Mouse (Mus musculus) left cerebral cortex, postnatal 36 days (tissue): ENCODE results near the gene Retnlb. TPM values are rescaled to one million over a fixed set of nuclear protein-coding genes. Genes with fewer than 3 reads are reported as not detected.
"Not testable (repeated sequence)": the region's sequence is repeated elsewhere in the genome, so short reads cannot be mapped to it uniquely, and the experiment has no call there.

Experiments used
- DNase-seq, 2 experiments: peaks; one replicate each; pipeline ENCODE4 v3.0.0; 2021 to 2022; ENCODE audit warnings: low spot score in 2 of 2, mixed read lengths in 1 of 2
- intact Hi-C: fragments of 180-260 bp; cut with DNase I; formaldehyde crosslinking; loops from one replicate; pipeline ENCODE4 v1.15.1; 2025
- total RNA-seq, 2 experiments: library from RNA; stranded (reverse); gene quantifications; 2 replicates each; pipeline ENCODE4 v1.2.3; 2021

The Retnlb gene
- not detected for total RNA-seq

- intact Hi-C loops = no loop called here
Observed at GRCm38 (mm10) chr16:48816695-48817094, at the start of gene Retnlb. Gene Retnlb (plus strand): TSS chr16:48816856.

DNA sequence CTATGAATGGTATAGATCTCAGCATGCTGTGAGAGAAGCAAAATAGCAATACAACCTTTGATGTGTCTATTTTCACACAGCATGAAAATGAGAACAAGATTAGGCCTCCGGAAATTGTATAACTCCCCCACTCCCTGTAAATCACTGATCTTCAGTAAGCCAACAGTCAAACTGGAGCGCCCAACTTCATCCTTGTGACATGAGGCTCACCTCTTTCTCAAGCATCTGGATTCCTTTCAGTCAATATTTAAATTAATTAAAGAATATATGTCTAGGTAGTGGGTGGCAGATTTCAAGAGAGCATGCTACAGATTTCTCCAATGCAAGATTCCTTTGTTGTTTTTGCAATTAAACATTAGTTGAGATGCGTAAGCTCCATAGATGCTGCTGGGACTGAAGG lies 47.5 kb upstream of the Retnlb start:
- no peak for DNase-seq
- intact Hi-C loops = no loop called here

More at GRCm38 (mm10) chr16:48816695-48817094, at the start of gene Retnlb:
- DNase-seq = no peak

GRCm38 (mm10) chr16:48771971-48772445 lies 44.6 kb upstream of the Retnlb start, which contains the start of gene Trat1:
Gene Trat1 (minus strand): TSS chr16:48772021.
- DNase-seq = no peak
- intact Hi-C loops = no loop called here

- intact Hi-C loops = no loop called here
- no peak for DNase-seq
Observed at GRCm38 (mm10) chr16:48777254-48777653, 39.4 kb upstream of the Retnlb start.

GRCm38 (mm10) chr16:48786258-48786657 lies 30.4 kb upstream of the Retnlb start:
- intact Hi-C loops = no loop called here

DNA sequence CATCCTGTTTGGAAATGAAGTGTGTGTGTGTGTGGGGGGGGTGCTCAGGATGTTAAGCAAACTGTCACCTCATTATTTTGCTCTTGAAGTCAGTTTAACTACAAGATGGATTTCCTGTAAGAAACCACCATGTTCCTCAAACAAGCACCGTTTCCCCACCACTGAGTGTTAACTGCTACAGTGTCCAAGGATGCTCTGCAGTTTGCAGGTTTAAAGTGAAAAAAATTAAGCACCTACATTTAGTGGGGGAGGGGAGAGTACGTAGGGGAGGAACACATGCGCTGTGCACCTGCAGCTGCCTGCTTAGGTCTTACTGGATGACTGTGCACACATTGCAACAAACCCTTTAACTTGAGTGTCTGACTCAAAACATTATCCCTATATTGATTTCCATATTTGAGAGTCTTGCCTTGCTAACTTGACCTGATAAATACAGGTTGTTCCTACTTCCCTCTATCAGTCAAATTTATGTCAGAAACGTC lies 27.9 kb upstream of the Retnlb start:
- intact Hi-C loops = no loop called here

More at GRCm38 (mm10) chr16:48786258-48786657, 30.4 kb upstream of the Retnlb start:
- DNase-seq = no peak

GRCm38 (mm10) chr16:48798285-48798684 lies 18.4 kb upstream of the Retnlb start:
- intact Hi-C loops = no loop called here
- DNase-seq = no peak

More for the DNA sequence above, 27.9 kb upstream of the Retnlb start:
- DNase-seq = no peak

DNA sequence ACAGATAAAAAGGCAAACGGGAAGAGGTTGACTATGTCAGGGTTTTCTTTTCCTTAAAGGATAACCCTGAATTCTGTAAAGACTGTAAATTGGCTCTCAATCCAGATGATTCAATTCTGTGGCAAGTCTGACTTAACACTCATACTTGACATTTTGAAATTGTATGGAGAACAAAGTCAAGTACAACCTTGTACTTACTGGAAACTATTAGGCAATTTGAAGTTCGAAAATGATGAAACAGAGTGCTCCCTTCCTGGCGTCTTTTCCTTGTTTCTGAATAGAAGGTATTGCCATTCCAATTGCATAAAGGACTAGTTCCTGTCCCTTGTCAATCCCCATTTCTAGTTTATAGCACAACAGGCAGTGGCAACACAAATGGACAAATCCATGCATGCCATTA lies 17.2 kb upstream of the Retnlb start:
- DNase-seq = no peak
- intact Hi-C loops = no loop called here

GRCm38 (mm10) chr16:48800906-48801305 lies 15.8 kb upstream of the Retnlb start:
- DNase-seq = no peak
- intact Hi-C loops = no loop called here

GRCm38 (mm10) chr16:48805412-48805811 lies 11.2 kb upstream of the Retnlb start:
- intact Hi-C loops = no loop called here
- no peak for DNase-seq

DNA sequence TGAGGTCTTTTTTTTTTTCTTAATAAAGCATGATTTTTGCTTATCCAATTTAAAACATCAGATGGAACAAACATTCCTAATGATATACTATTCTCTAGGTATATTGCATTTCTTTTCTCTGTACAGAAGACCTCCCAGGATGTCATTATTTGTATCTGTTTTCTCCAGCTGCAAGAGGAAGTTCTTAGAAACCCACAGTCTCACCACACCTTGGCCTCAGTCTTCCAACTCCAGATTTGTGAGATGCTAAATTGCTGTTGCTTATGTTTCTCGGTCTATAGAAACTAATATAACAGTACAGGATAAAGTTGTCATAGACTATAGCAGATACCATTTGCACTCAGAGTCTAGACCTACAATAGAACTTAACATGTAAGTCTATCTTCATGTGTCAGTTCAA lies 10.1 kb upstream of the Retnlb start:
- intact Hi-C loops = no loop called here
- DNase-seq = no peak

DNA sequence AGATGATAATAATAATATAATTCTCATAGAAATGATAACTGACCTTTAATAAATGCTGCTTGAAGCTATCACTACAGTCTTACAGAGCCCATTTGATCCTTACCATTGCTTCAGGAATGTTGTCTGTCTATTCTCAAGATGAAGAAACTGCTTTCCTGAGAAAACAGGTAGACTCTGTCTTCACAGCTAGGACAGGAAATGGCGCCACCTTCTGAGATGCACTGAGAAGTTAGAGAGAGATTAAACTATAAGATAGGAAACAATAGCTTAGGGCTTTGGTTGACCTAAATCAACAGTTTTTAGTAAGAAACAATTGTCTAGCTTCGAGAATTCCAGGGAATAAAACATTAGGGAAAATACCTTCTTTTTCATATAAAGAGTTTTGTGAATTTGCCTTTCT lies 7.3 kb upstream of the Retnlb start:
- intact Hi-C loops = no loop called here
- no peak for DNase-seq

- DNase-seq = no peak
- intact Hi-C loops = no loop called here
Observed at GRCm38 (mm10) chr16:48811881-48812436, 4.7 kb upstream of the Retnlb start.

- intact Hi-C loops = no loop called here
- no peak for DNase-seq
Observed at GRCm38 (mm10) chr16:48818524-48818923, 1.9 kb downstream of the Retnlb start.

DNA sequence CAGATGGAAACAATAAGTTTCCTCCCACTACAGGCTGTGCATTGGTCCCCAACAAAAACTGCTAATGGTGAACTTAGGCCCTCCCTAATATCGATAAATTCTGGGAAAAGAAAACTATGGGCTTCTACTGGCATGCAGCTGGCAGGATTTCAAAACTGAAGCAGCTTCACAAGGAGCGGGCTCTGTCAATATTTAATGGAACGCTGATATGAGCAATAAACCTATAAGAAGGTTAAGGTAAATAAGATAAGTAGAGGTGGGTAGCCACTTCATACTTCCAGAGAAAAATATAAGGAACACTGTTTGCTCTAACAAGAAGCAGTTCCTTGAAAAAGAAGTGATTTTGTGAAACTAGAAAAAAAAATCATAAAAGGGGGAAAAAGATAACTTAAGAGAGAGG lies 9.8 kb downstream of the Retnlb start:
- no peak for DNase-seq
- intact Hi-C loops = no loop called here

GRCm38 (mm10) chr16:48827625-48828024 lies 11.0 kb downstream of the Retnlb start:
- intact Hi-C loops = no loop called here
- no peak for DNase-seq

DNA sequence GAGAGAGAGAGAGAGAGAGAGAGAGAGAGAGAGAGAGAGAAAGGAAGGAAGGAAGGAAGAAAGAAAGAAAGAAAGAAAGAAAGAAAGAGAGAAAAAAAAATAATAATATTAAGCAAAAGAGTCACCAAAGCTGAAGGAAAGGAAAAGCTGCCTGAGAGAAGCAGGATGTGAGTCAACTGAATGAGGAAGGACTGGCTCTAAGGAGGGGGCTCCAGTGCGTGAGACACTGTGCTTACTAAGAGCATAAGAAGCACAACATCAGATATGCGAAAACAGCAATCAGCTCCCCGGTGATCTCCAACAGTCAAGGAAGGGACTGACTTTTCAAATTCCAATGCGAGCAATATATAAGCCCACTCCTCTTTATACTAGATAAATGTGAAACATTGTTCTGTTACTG lies 12.4 kb downstream of the Retnlb start:
- intact Hi-C loops = no loop called here
- no peak for DNase-seq

- intact Hi-C loops = no loop called here
- DNase-seq = no peak
Observed at GRCm38 (mm10) chr16:48832055-48832454, 15.4 kb downstream of the Retnlb start.

DNA sequence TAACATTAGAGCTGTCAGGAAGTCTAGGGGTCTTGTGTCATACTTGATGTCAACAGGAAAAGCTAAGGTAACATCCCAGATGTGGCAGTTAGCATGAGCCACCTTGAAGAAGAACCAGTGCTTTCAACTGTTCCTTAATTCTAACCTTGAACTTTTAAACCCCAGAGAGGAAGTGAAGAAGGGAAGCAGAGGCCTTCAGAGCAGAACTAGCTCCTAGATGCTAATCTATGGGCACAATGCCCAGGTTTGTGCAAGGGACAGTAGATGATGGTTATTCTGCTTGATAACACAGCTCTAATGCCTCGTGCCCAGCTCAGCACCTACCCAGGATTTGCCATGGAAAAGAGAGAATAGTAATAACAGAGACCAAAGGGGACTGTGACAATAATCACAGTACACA lies 17.0 kb downstream of the Retnlb start:
- intact Hi-C loops, DNase-seq: not testable (repeated sequence)

- intact Hi-C loops = no loop called here
Observed at GRCm38 (mm10) chr16:48842266-48842665, 25.6 kb downstream of the Retnlb start, which contains the start of gene Retnla. Gene Retnla (plus strand): TSS chr16:48842551.

GRCm38 (mm10) chr16:48843671-48844386 lies 27.2 kb downstream of the Retnlb start:
- intact Hi-C loops = no loop called here
- peak in 1 of 2 experiments; percentile 6 for DNase-seq

More at GRCm38 (mm10) chr16:48842266-48842665, 25.6 kb downstream of the Retnlb start, which contains the start of gene Retnla:
- DNase-seq = no peak
